ENCODE assay signal across 8 mouse cellular contexts in the genomic region with DNA sequence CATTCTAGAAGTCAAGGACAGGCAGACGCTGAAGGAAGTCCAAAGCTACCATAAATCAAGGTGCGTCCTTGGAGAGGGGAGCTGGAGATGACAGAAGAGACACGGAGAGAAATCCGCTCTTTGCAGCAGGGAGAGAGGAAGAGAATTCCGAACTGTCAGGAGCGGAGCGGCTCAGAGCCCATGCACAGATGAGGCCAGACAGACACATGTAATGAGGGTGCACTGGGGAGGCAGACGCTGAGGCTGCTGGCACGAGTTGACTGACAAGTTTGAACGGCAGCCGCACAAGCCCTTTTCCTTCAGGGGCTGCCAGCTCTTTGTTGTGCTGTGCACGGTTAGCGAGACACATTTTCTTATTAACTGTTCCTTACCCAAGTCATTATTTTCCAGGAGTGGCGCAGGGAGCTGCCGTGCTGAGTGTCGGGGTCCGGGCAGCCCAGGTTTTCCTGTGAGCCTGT. TPM values are rescaled to one million over a fixed set of nuclear protein-coding genes. Genes with fewer than 3 reads are reported as not detected.
DNase-seq lines count a peak whose midpoint lies in the region; ATAC-seq and TF ChIP-seq lines count a peak whose summit lies in the region.

A gene (minus strand): TSS at position 448 of the 458 bp plus-strand sequence.

- peak; percentile 86 for DNase-seq in adrenal gland, adult 2 months
- DNase-seq in embryo, embryonic 11 days, result peak; percentile 62
- peak in 1 of 2 experiments; percentile 55 for DNase-seq in gastrocnemius, postnatal 36 days
- peak; percentile 77 for DNase-seq in hindbrain, postnatal 0 days (ENCODE audit: low spot score)
- peak; percentile 62 to 63 for DNase-seq in left cerebral cortex, postnatal 14 days (ENCODE audit: low spot score in 2 of 2)
- peak; percentile 56 for DNase-seq in right cerebral cortex, postnatal 4 days

- peak within 1 kb of the TSS; percentile 47 for H3K4me3 ChIP-seq in hindbrain, postnatal 0 days (ENCODE audit: low read length)

- peak within 1 kb of the TSS; percentile 71 for H3K4me2 ChIP-seq in hindbrain, postnatal 0 days (ENCODE audit: low read depth, low read length)

- no peaks in the 10 kb centered on the region for H3K36me3 ChIP-seq in hindbrain, postnatal 0 days (ENCODE audit: insufficient read depth, low read length)

- peak within 1 kb of the TSS; percentile 53 for H3K9ac ChIP-seq in hindbrain, postnatal 0 days (replicated peaks; ENCODE audit: low read length)

- no peaks in the 10 kb centered on the region for H3K9me3 ChIP-seq in hindbrain, postnatal 0 days (ENCODE audit: low read length)

- intact Hi-C loops in gastrocnemius, postnatal 36 days (cut with DNase I), result loop anchor here (5.0 kb wide), 1 partner anchor 94 kb away; no protein-coding TSS in a partner anchor
- intact Hi-C loops in left cerebral cortex, postnatal 14 days (cut with DNase I), result no loop called here

- no peaks in the 10 kb centered on the region for H3K27me3 ChIP-seq in hindbrain, postnatal 0 days (ENCODE audit: insufficient read depth, low read length)

- ATAC-seq in hindbrain, postnatal 0 days, result peak; percentile 85
- peak; percentile 19; the same call in 1 of the 2 replicates for ATAC-seq in megakaryocyte progenitor cell, adult 5-6 weeks (replicated peaks; ENCODE audit: poor library complexity)
- ATAC-seq in CD4-positive, CD25-positive, alpha-beta regulatory T cell, adult 4 months, result no peak

- no peak for TF ChIP-seq CTCF in hindbrain, postnatal 0 days (IDR thresholded peaks at IDR 0.05; ENCODE audit: low read depth)

- no peaks in the 10 kb centered on the region; the same call in 1 of the 2 replicates for H3K4me1 ChIP-seq in hindbrain, postnatal 0 days (ENCODE audit: insufficient read depth, low read length)

- peak within 1 kb of the TSS; percentile 76 for H3K27ac ChIP-seq in hindbrain, postnatal 0 days

- 3% methylated on average over 17 of the region's 17 CpGs for WGBS in hindbrain, postnatal 0 days

RNA-seq across cellular contexts. Expression of the gene that starts here (rescaled TPM):
- total RNA-seq in adrenal gland, adult 2 months (2021), result 10 to 100 TPM; 38.3 to 67.9 TPM
- polyA plus RNA-seq in adrenal gland, adult 2 months (2012; rRNA removed), result 2.3 and 3.3 TPM in 2 replicates
- 10 to 100 TPM; 22.4 to 22.7 TPM for total RNA-seq in gastrocnemius, postnatal 36 days (2021)
- 2.9 and 4.9 TPM in 2 replicates for total RNA-seq in hindbrain, postnatal 0 days (2014; rRNA removed)
- 9.1 and 9.7 TPM in 2 replicates for polyA plus RNA-seq in hindbrain, postnatal 0 days (2015; fragmentation: Nextera tagmentation; extraction: Ambion mirVana)
- total RNA-seq in left cerebral cortex, postnatal 14 days (2021), result 10 to 100 TPM; 29.1 to 31.9 TPM
- not detected in 2 replicates for total RNA-seq in megakaryocyte progenitor cell, adult 5-6 weeks (2015)
- not detected in 2 replicates for total RNA-seq in megakaryocyte progenitor cell, adult 5-6 weeks (2017)
- polyA plus RNA-seq in CD4-positive, CD25-positive, alpha-beta regulatory T cell, adult 4 months (2017; shearing (Covaris generic)), result under 1 TPM in 1 of 2 experiments, not detected in 1; 0.12 TPM

Comparison
In these comparisons a context has a peak if more than half of its experiments do, and no peak if none do; other contexts are left out.
1. Peak in ATAC-seq in megakaryocyte progenitor cell, adult 5-6 weeks; RNA of the gene not detected or under 1 TPM.